In the genomic region with DNA sequence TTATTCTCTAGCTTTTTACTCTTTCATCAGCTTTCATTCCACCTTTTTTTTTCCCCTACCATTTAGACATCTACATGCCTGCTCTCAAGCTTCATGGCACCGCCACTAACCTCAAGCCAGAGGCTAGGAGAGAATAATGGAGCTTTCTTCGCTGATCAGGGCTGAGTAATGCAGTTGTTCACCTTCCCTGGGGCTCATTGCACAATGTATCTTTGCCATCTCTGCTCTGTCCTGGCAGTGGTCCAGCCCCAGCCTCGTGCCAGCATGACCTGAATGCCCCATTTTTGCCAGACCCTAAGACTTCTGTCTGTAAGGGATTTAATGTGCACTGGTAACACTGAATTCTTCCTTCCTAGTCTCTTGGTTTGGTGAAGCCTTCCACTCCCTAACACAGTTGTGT, we compare ENCODE assay signal across 22 mouse cellular contexts.
A peak's percentile ranks its signal among the peaks of the same experiment; 100 is the strongest.
DNase-seq lines count a peak whose midpoint lies in the region; ATAC-seq and TF ChIP-seq lines count a peak whose summit lies in the region.
"Had no signal": no experiment of that assay in that cellular context is flagged by ENCODE, and none has a peak within 500 bp of the region (broad histone marks: within the 10 kb centered on the region; RNA-seq: fewer than 3 reads in every experiment).

No protein-coding gene starts in this region.

- no peak for TF ChIP-seq POLR2A in cerebellum, adult 2 months (IDR thresholded peaks at IDR 0.05; ENCODE audit: borderline replicate concordance, insufficient read depth, low read length)

- no peak for TF ChIP-seq CTCF in cerebellum, adult 2 months (IDR thresholded peaks at IDR 0.05; ENCODE audit: borderline replicate concordance, insufficient read depth, low read depth, low read length)

- DNase-seq in cerebellum, postnatal 10 days, result peak; percentile 22 to 34
- no peak for DNase-seq in cerebellum, adult 2 months
- peak; percentile 77 for DNase-seq in 3134 (ENCODE audit: extremely low read depth, insufficient read length, low spot score)
- DNase-seq in MN1 (ENCODE audit: low spot score), result peak; percentile 22
- DNase-seq in fibroblast of lung, adult 2 months (ENCODE audit: low read depth), result peak; percentile 55
- no peak for DNase-seq in frontal cortex, postnatal 25 days (ENCODE audit: low spot score in 2 of 2)
- DNase-seq: adrenal gland, adult 8-10 months; cerebellum, adult 18-20 months; gastrocnemius, postnatal 14 days; heart, adult 2 months; heart, postnatal 36 days; liver, embryonic 13.5 days; lung, embryonic 14.5 days; lung, postnatal 4 days had no signal

- no peak overlapping the region for H3K4me3 ChIP-seq in cerebellum, adult 2 months (replicated peaks; ENCODE audit: insufficient read depth, low read depth, low read length)
- H3K4me3 ChIP-seq in forebrain, embryonic 13.5 days, result no peak overlapping the region
- H3K4me3 ChIP-seq: heart, adult 2 months; intestine, embryonic 15.5 days; limb, embryonic 13.5 days; liver, embryonic 13.5 days; midbrain, embryonic 10.5 days; neural tube, embryonic 12.5 days had no signal

- H3K36me3 ChIP-seq in forebrain, embryonic 13.5 days (ENCODE audit: poor library complexity, severe bottlenecking), result no peaks in the 10 kb centered on the region
- H3K36me3 ChIP-seq: intestine, embryonic 15.5 days; limb, embryonic 13.5 days; liver, embryonic 13.5 days; midbrain, embryonic 10.5 days; neural tube, embryonic 12.5 days had no signal

- WGBS in cerebellum, adult 2 months, result 25% methylated on average over 3 of the region's 3 CpGs
- 40% methylated on average over 3 of the region's 3 CpGs for WGBS in forebrain, embryonic 13.5 days

- no peak overlapping the region for H3K27ac ChIP-seq in cerebellum, adult 2 months (ENCODE audit: insufficient read depth, low read length)
- no peak overlapping the region for H3K27ac ChIP-seq in forebrain, embryonic 13.5 days
- H3K27ac ChIP-seq: heart, adult 2 months; hindbrain, embryonic 14.5 days; intestine, embryonic 15.5 days; limb, embryonic 13.5 days; liver, embryonic 13.5 days; midbrain, embryonic 10.5 days; neural tube, embryonic 12.5 days had no signal

- no peak overlapping the region for H3K4me2 ChIP-seq in forebrain, embryonic 13.5 days
- H3K4me2 ChIP-seq: hindbrain, embryonic 14.5 days; intestine, embryonic 15.5 days; limb, embryonic 13.5 days; liver, embryonic 13.5 days; lung, embryonic 14.5 days; neural tube, embryonic 12.5 days had no signal

- no peak for ATAC-seq in forebrain, embryonic 13.5 days
- ATAC-seq: CD4-positive, CD25-positive, alpha-beta regulatory T cell, adult 4 months; forebrain, embryonic 14.5 days; intestine, embryonic 15.5 days had no signal

- no peaks in the 10 kb centered on the region for H3K27me3 ChIP-seq in cerebellum, adult 2 months (ENCODE audit: control insufficient read depth, insufficient read depth, low read length)
- H3K27me3 ChIP-seq in forebrain, embryonic 13.5 days, result no peaks in the 10 kb centered on the region
- H3K27me3 ChIP-seq: intestine, embryonic 15.5 days; limb, embryonic 13.5 days; liver, embryonic 13.5 days; neural tube, embryonic 12.5 days had no signal

- no peak overlapping the region for H3K9ac ChIP-seq in forebrain, embryonic 13.5 days
- H3K9ac ChIP-seq: hindbrain, embryonic 14.5 days; intestine, embryonic 15.5 days; limb, embryonic 13.5 days; liver, embryonic 13.5 days; lung, embryonic 14.5 days; neural tube, embryonic 12.5 days had no signal

- H3K9me3 ChIP-seq in forebrain, embryonic 13.5 days (replicated peaks), result no peaks in the 10 kb centered on the region
- H3K9me3 ChIP-seq: intestine, embryonic 15.5 days; limb, embryonic 13.5 days; liver, embryonic 13.5 days; midbrain, embryonic 10.5 days; neural tube, embryonic 12.5 days had no signal

- no peaks in the 10 kb centered on the region for H3K4me1 ChIP-seq in cerebellum, adult 2 months (ENCODE audit: control insufficient read depth, insufficient read depth, low read length)
- H3K4me1 ChIP-seq in forebrain, embryonic 13.5 days, result no peaks in the 10 kb centered on the region
- H3K4me1 ChIP-seq: intestine, embryonic 15.5 days; limb, embryonic 13.5 days; liver, embryonic 13.5 days; midbrain, embryonic 10.5 days; neural tube, embryonic 12.5 days had no signal

Comparison
In these comparisons a context has a peak if more than half of its experiments do, and no peak if none do; other contexts are left out.
1. DNase-seq: peak in cerebellum, postnatal 10 days (2 of 2), 3134 (single experiment), MN1 (single experiment) and fibroblast of lung, adult 2 months (single experiment); none in cerebellum, adult 2 months (0 of 2) and frontal cortex, postnatal 25 days (0 of 2).